Mouse (Mus musculus): ENCODE data around the gene Letmd1. TPM values are rescaled to one million over a fixed set of nuclear protein-coding genes. Genes with fewer than 3 reads are reported as not detected.
A peak's percentile ranks its signal among the peaks of the same experiment; 100 is the strongest.
"Not testable (repeated sequence)": the region's sequence is repeated elsewhere in the genome, so short reads cannot be mapped to it uniquely, and the experiment has no call there.

Gene Letmd1
- polyA plus RNA-seq, 1 experiment from 2014 or later: 31.2 TPM

DNA sequence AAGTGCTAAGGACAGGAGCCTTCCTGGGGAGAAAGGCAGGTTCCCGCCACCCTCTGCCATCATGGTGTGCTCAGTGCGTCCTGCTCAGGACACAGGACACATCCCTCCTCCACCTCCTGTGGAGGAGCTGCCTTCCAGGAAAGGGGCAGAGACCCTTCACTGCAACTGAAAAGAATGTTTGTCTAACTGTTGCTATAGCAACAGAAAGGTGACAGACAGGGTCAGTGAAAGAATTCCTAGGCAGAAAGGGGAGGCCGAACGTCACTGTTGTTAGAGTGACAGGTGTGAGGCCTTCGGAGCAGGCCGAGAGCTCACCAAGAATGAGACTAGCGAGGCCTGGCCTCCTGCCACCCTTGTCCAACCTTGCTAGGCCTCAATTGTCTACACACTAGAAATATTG is 17.6 kb downstream of the Letmd1 start:
- no peak overlapping the region for H3K9ac ChIP-seq
- H3K9me3 ChIP-seq: no peaks in the 10 kb centered on the region
- no peak overlapping the region for H3K4me3 ChIP-seq (replicated peaks)
- H3K27ac ChIP-seq: no peak overlapping the region
- WGBS: 50% methylated on average over 7 of the region's 7 CpGs
- no peak overlapping the region for H3K4me2 ChIP-seq (replicated peaks)
- H3K36me3 ChIP-seq: peaks cover 25% of the 10 kb centered on the region
- 0 out of 2 replicates have a peak, but pooled peaks cover 3% of the 10 kb centered on the region for H3K4me1 ChIP-seq (replicated peaks)
- no peaks in the 10 kb centered on the region for H3K27me3 ChIP-seq (replicated peaks)
- peak; percentile 18; the same call in 1 of the 2 replicates for ATAC-seq

DNA sequence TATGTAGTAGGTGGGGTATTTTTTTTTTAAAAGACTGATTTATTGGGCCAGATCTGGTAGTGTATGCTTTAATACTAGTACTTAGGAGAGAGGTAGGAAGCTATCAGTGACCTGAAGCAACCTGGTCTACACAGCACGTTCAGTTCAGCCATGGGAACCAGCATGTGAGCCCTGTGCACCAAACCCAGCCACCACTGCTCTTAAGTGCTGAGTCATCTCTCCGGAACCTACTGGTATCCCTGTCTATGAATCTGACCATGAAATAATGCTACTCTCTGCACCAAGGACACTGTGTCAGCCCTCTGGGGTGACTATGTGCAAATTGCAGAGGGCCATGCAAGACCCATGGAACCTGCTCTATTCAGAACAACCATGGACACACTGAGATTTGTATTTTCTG is 18.2 kb downstream of the Letmd1 start:
- Histone ChIP-seq H3K4me1 (replicated peaks) (peaks cover 7% of the 10 kb centered on the region), H3K27ac (no peak overlapping the region)

DNA sequence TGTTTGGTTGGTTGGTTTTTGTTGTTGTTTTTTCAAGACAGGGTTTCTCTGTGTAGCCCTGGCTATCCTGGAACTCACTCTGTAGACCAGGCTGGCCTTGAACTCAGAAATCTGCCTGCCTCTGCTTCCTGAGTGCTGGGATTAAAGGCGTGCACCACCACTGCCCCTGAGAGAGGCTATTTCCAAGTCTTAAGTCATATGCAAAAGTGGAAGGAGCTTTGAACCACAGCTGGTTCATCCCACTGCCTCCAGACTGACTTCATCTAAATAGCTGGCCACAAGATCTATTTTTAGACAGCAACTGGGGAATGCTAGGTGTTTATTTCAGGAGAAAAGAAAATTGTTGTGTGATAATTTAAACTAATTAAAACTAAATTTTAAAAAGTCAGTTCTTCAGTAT is 19.5 kb downstream of the Letmd1 start:
- H3K27me3 ChIP-seq (replicated peaks); ATAC-seq; H3K27ac ChIP-seq; H3K4me3 ChIP-seq (replicated peaks); H3K4me2 ChIP-seq (replicated peaks); H3K9ac ChIP-seq; H3K9me3 ChIP-seq; H3K36me3 ChIP-seq: not testable (repeated sequence)
- WGBS: 80% methylated on average over 1 of the region's 1 CpGs
- H3K4me1 ChIP-seq (replicated peaks): peaks cover 15% of the 10 kb centered on the region

More for the DNA sequence above, 18.2 kb downstream of the Letmd1 start:
- no peak for ATAC-seq
- Histone ChIP-seq H3K4me2 (replicated peaks) (no peak overlapping the region), H3K9me3 (no peaks in the 10 kb centered on the region), H3K4me3 (replicated peaks) (no peak overlapping the region), H3K9ac (no peak overlapping the region), H3K36me3 (peaks cover 19% of the 10 kb centered on the region), H3K27me3 (replicated peaks) (no peaks in the 10 kb centered on the region)
- WGBS: 83% methylated on average over 2 of the region's 2 CpGs

DNA sequence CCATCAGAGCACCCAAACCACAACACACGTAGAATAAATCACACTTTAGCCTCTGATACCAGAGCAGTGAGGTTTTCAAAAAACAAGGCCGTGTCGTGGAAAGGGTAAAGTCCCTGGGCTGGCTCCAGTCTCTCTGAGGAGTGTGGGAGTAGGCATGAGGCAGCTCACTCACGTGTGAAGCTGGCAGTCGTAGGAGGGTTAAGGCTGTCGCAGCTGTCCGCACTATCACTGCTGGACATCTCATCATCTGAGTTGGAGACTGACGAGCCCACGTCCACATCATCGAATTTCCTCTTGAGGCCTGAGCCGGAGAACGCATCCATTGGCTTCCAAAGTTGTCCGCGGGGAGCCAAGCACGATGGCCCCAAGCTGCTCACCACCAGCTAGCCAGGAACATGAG is 20.4 kb downstream of the Letmd1 start:
- no peak overlapping the region for H3K4me3 ChIP-seq (replicated peaks)
- no peak overlapping the region for H3K9ac ChIP-seq
- no peak for ATAC-seq
- peaks cover 23% of the 10 kb centered on the region for H3K4me1 ChIP-seq (replicated peaks)
- no peaks in the 10 kb centered on the region for H3K9me3 ChIP-seq
- peaks cover 2% of the 10 kb centered on the region; the same call in 1 of the 2 replicates for H3K36me3 ChIP-seq
- no peak overlapping the region for H3K27ac ChIP-seq
- no peaks in the 10 kb centered on the region for H3K27me3 ChIP-seq (replicated peaks)
- WGBS: 90% methylated on average over 15 of the region's 15 CpGs
- H3K4me2 ChIP-seq (replicated peaks): no peak overlapping the region

DNA sequence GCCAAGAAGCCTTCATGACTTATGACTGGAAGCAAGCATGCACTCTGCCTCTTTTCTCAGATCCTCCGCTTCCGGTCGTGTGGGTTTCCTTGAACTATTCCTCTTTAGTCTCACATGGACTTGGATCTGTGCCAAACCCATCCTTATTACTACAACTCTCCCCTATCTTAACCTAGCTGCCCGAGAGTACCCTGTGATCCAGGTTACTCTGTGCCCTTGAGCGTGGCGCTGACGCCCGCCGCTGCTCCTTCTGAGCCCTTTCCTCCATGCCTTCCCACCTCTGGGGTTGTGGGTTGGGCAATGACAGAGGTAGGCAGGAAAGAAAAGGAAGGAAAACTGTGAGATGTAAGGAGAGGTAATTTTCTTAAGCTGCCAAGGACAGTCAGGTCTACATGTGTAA is 23.1 kb downstream of the Letmd1 start:
- Histone ChIP-seq H3K9ac (no peak overlapping the region), H3K9me3 (no peaks in the 10 kb centered on the region), H3K27me3 (replicated peaks) (no peaks in the 10 kb centered on the region), H3K27ac (no peak overlapping the region), H3K4me1 (replicated peaks) (peaks cover 23% of the 10 kb centered on the region), H3K4me2 (replicated peaks) (0 out of 2 replicates have a peak overlapping the region, but pooled peaks have one; percentile 17), H3K4me3 (replicated peaks) (no peak overlapping the region), H3K36me3 (no peaks in the 10 kb centered on the region; the same call in 1 of the 2 replicates)
- WGBS: 47% methylated on average over 9 of the region's 9 CpGs
- peak; percentile 38 for ATAC-seq

DNA sequence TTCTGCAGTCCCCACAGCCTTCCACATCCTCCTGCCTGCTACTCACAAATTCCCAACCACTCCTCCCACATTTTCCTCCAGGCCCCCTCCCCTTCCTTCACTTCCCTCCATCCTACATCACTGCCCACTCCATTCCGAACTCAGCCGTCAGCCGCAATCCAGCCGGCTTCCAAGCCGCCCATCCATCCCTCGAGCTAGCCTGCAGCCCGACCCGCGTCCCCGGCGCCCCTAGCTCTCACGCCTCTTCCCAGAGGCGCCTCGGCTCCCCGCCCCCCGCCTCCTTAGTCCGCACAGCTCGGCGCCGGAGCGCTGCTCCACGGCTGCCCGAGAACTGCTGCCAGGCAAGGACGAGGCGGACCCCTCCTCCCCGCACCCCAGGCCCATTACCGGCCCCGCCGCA is 25.8 kb downstream of the Letmd1 start:
- Histone ChIP-seq H3K4me3 (replicated peaks) (peak overlapping the region; percentile 88), H3K27me3 (replicated peaks) (no peaks in the 10 kb centered on the region), H3K9ac (peak overlapping the region; percentile 94), H3K36me3 (no peaks in the 10 kb centered on the region), H3K4me2 (replicated peaks) (peak overlapping the region; percentile 91), H3K9me3 (no peaks in the 10 kb centered on the region), H3K4me1 (replicated peaks) (peaks cover 23% of the 10 kb centered on the region), H3K27ac (peak overlapping the region; percentile 92)
- peak; percentile 76 for ATAC-seq
- under 1% methylated on average over 27 of the region's 29 CpGs for WGBS

DNA sequence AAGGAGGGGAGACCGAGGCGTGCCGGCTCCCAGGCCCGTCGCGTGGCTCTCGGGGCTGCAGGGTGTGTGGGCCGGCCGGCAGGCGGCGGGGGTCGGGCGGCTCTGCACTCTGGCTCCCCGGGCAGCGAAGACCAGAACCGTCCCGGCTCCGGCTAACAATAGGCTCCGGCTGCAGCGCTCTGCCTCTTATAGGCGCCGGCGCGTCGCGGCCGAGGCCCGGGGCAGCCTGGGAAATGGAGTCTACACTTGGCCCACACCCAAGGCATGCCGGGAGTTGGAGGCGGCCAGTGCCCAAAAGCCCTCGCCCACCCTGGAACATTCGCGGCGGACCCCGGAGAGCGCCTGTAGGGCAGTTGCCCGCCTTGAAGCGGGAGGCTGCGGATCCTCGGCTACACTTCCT is 26.3 kb downstream of the Letmd1 start, which contains the start of gene Csrnp2:
TSS of gene Csrnp2 (minus strand) at position 387 of the 400 bp plus-strand sequence.
- H3K4me1 ChIP-seq (replicated peaks): peaks cover 23% of the 10 kb centered on the region
- peak within 1 kb of the TSS; percentile 91 for H3K4me2 ChIP-seq (replicated peaks)
- H3K9ac ChIP-seq: peak within 1 kb of the TSS; percentile 94
- H3K36me3 ChIP-seq: no peaks in the 10 kb centered on the region
- peak within 1 kb of the TSS; percentile 92 for H3K27ac ChIP-seq
- H3K9me3 ChIP-seq: no peaks in the 10 kb centered on the region
- peak; percentile 98 for ATAC-seq
- peak within 1 kb of the TSS; percentile 88 for H3K4me3 ChIP-seq (replicated peaks)
- under 1% methylated on average over 40 of the region's 40 CpGs for WGBS
- H3K27me3 ChIP-seq (replicated peaks): no peaks in the 10 kb centered on the region

DNA sequence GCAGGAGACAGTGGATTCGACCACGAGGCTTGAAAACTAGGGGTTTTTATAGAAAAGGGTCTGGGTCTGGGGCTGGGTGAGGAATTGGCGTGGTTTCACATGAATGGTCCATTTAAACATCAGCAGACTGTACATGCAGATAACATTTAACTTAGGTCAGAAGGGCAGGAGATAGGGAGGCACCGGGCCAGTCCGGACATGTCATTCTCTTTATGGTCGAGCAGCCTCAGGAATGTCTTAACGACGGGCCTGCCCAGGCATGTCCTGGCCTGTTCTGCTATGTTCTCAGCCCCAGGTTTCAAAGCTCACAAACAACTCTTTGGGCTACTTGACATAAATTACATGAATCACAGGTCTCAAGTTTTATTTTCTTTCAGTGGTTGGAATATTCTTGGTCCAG is 30.7 kb downstream of the Letmd1 start:
- not testable (repeated sequence) for H3K27ac ChIP-seq; H3K4me1 ChIP-seq (replicated peaks); H3K4me3 ChIP-seq (replicated peaks); ATAC-seq; H3K27me3 ChIP-seq (replicated peaks); H3K9ac ChIP-seq; H3K36me3 ChIP-seq; H3K4me2 ChIP-seq (replicated peaks); H3K9me3 ChIP-seq
- WGBS: 80% methylated on average over 8 of the region's 8 CpGs

DNA sequence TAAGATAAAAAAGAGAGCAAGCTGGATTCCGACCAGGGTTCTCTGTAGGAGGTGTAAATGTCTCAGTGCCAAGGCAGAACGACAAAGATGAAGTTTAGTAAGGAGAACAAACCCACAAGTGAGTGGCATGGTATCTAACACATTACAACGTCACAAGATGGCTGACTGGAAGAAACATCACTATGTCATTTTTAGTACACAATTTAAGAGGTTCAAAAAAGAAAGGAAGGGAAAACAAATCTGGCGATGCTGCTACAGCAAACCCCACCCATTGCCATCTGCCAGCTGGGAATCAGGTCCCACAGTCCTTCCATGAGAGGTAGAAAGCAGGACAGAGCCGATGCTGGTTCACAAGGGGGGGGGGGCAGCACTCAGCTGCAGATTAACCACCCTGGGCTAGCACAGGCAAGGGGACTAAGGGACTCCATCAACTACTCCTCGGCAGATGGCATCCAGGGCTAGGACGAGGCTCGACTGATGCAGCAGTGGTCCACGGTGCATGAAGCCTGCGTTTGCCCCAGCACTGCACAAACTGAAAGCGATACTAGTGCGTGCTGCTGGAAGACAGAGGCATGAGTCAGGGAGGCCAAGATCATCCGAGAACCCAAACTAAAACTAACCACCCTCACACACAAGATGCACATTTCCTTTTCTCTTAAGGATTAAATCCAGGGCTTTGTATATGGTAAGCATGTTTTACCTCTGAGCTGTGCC is 39.8 kb downstream of the Letmd1 start:
- H3K4me2 ChIP-seq (replicated peaks): no peak overlapping the region
- 90% methylated on average over 13 of the region's 13 CpGs for WGBS
- no peaks in the 10 kb centered on the region for H3K27me3 ChIP-seq (replicated peaks)
- no peaks in the 10 kb centered on the region for H3K4me1 ChIP-seq (replicated peaks)
- no peaks in the 10 kb centered on the region for H3K9me3 ChIP-seq
- H3K27ac ChIP-seq: no peak overlapping the region
- H3K9ac ChIP-seq: no peak overlapping the region
- ATAC-seq: no peak
- H3K36me3 ChIP-seq: peaks cover 20% of the 10 kb centered on the region
- H3K4me3 ChIP-seq (replicated peaks): no peak overlapping the region

DNA sequence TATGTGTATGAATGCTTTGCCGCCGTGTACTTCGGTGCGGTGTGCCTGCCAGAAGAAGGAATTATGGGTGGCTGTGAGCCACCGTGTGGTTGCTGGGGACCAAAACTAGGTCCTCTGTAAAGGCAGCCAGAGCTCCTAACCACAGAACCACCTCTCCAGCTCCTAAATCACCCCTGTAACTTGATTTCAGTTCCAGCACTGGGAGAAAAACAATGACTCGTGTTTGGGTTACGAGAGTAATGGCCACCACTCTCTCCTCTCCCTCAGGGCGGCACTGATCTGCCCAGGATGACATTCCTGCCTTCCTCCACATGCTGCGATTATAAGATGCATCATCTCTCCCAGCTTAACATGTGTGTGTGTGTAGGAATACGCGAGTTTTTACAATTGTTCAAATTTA is 41.2 kb downstream of the Letmd1 start:
- H3K4me2 ChIP-seq (replicated peaks): no peak overlapping the region
- no peak overlapping the region for H3K4me3 ChIP-seq (replicated peaks)
- ATAC-seq: no peak
- H3K9me3 ChIP-seq: no peaks in the 10 kb centered on the region
- WGBS: 93% methylated on average over 11 of the region's 11 CpGs
- no peak overlapping the region for H3K27ac ChIP-seq
- H3K36me3 ChIP-seq: peaks cover 22% of the 10 kb centered on the region
- H3K4me1 ChIP-seq (replicated peaks): no peaks in the 10 kb centered on the region
- no peaks in the 10 kb centered on the region for H3K27me3 ChIP-seq (replicated peaks)
- no peak overlapping the region for H3K9ac ChIP-seq

DNA sequence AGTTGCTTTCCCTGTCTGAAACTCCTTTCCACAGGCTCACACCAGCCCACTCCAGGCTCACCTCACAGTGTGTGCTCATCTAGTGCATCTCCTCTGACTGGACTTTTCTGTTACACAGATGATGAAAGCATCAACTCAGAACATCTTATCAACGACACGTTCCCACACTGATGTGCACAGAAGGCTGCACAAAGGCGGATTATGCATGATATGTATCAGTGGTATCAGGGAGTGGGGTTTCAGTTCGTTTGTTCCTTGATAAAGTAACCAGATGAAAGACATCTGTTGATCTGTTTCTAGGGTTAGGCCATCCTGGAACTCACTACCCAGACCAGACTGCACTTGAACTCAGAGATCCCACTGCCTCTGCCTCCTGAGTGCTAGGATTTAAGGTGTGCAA is 44.6 kb downstream of the Letmd1 start:
- 85% methylated on average over 4 of the region's 4 CpGs for WGBS
- H3K36me3 ChIP-seq: peaks cover 22% of the 10 kb centered on the region
- H3K9ac ChIP-seq: no peak overlapping the region
- no peaks in the 10 kb centered on the region for H3K27me3 ChIP-seq (replicated peaks)
- H3K9me3 ChIP-seq: no peaks in the 10 kb centered on the region
- no peak for ATAC-seq
- H3K4me3 ChIP-seq (replicated peaks): no peak overlapping the region
- H3K4me2 ChIP-seq (replicated peaks): no peak overlapping the region
- H3K27ac ChIP-seq: no peak overlapping the region
- H3K4me1 ChIP-seq (replicated peaks): no peaks in the 10 kb centered on the region

DNA sequence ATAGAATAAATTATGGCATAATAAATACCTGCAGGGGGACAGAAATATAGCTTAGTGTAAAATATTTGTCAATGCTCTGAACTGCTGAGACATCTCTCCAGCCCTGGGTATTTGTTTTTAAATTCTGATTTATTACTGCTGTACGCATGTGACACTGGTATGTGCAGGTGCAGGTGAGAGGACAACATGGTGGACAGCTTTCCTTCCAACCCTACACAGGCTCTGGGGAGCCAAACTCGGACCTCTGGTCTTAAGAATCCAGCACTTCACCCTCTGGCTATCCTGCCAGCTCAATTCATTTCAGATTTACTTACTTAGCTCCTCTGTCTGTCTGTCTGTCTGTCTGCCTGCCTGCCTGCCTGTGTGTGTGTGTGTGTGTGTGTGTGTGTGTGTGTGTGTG is 46.3 kb downstream of the Letmd1 start:
- Histone ChIP-seq H3K9ac (no peak overlapping the region), H3K9me3 (no peaks in the 10 kb centered on the region), H3K27me3 (replicated peaks) (no peaks in the 10 kb centered on the region), H3K4me1 (replicated peaks) (no peaks in the 10 kb centered on the region), H3K4me2 (replicated peaks) (no peak overlapping the region), H3K27ac (no peak overlapping the region), H3K36me3 (peaks cover 19% of the 10 kb centered on the region), H3K4me3 (replicated peaks) (no peak overlapping the region)
- no peak for ATAC-seq
- 82% methylated on average over 2 of the region's 2 CpGs for WGBS

DNA sequence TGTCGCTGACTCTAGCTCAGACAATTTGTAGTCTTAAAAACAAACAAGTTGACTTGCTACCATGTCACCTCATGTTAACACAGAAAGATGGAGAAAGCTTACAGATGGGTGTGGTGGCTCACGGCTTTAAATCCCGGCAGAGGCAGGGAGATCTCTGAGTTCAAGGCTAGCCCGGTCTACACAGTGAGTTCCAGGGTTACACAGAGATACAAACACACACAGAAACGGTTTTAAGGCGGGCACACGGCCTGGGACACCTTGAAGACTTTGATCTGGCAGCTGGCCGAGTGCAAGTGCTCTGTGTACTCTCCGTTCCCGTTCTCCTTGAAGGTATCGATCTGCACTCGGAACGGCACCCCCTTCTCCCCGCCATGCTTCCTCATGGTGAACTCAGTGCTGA is 51.5 kb downstream of the Letmd1 start:
- Histone ChIP-seq H3K36me3 (peaks cover 3% of the 10 kb centered on the region; the same call in 1 of the 2 replicates), H3K4me3 (replicated peaks) (no peak overlapping the region), H3K27me3 (replicated peaks) (no peaks in the 10 kb centered on the region), H3K4me2 (replicated peaks) (no peak overlapping the region), H3K9me3 (no peaks in the 10 kb centered on the region), H3K9ac (no peak overlapping the region), H3K27ac (no peak overlapping the region), H3K4me1 (replicated peaks) (no peaks in the 10 kb centered on the region)
- ATAC-seq: no peak
- 89% methylated on average over 14 of the region's 14 CpGs for WGBS
